19 mouse cellular contexts compared by ENCODE assay signal in the genomic region with DNA sequence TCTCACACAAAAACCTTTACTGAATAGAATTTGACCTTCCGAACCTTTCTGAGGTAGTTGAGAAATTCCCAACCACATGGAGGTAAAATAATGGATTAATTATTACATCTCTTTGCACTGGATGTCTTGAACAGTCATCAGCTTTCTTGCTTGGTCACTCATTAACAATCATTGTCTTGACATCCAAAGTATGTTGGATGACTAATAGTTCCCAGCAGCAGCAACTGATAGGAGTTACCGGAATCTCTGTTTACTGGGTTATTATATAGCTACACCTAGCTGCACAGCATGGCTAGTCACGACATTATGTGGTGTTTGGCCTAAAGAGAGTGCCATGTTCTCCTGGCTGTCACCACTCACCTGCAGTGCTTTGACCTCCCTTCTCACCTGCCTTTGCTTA.
DNase-seq lines count a peak whose midpoint lies in the region; ATAC-seq and TF ChIP-seq lines count a peak whose summit lies in the region.
"Had no signal": no experiment of that assay in that cellular context is flagged by ENCODE, and none has a peak within 500 bp of the region (broad histone marks: within the 10 kb centered on the region; RNA-seq: fewer than 3 reads in every experiment).

No protein-coding gene starts in this region.

- peaks cover 3% of the 10 kb centered on the region; the same call in 1 of the 2 replicates for H3K4me1 ChIP-seq in embryonic fibroblast, embryonic 13.5 days (ENCODE audit: control insufficient read depth, insufficient read depth, low read length)
- no peaks in the 10 kb centered on the region for H3K4me1 ChIP-seq in kidney, embryonic 16.5 days (ENCODE audit: insufficient read depth, low read length)
- no peaks in the 10 kb centered on the region for H3K4me1 ChIP-seq in stomach, postnatal 0 days (replicated peaks; ENCODE audit: control insufficient read depth, insufficient read depth)
- H3K4me1 ChIP-seq: heart, embryonic 10.5 days; limb, embryonic 15.5 days had no signal

- peak; percentile 83 for ATAC-seq in kidney, embryonic 16.5 days (ENCODE audit: low FRiP score, low TSS enrichment)
- ATAC-seq in stomach, postnatal 0 days (ENCODE audit: low FRiP score, low TSS enrichment) = peak; percentile 93
- no peak for ATAC-seq in inflammation-experienced regulatory T-cells, adult 6 months
- ATAC-seq: forebrain, postnatal 0 days had no signal

- peak; percentile 82 for DNase-seq in kidney, adult 9 months
- DNase-seq in kidney, adult 11 months = no peak
- peak; percentile 39 for DNase-seq in stomach, postnatal 0 days (ENCODE audit: low spot score)
- no peak for DNase-seq in cerebellum, postnatal 25 days
- no peak for DNase-seq in urinary bladder, postnatal 14 days (ENCODE audit: low spot score)
- DNase-seq: adrenal gland, postnatal 10 days; B cell, adult 2 months; cerebellum, postnatal 14 days; embryo, embryonic 11 days; forebrain, postnatal 0 days; lung, adult 18-20 months; lung, postnatal 36 days; right cerebral cortex, postnatal 25 days had no signal

- no peaks in the 10 kb centered on the region for H3K27me3 ChIP-seq in kidney, embryonic 16.5 days (ENCODE audit: insufficient read depth, low read length)
- H3K27me3 ChIP-seq in stomach, postnatal 0 days (ENCODE audit: control insufficient read depth, insufficient read depth, low read length) = no peaks in the 10 kb centered on the region
- H3K27me3 ChIP-seq: limb, embryonic 15.5 days had no signal

- H3K9ac ChIP-seq in kidney, embryonic 16.5 days (replicated peaks; ENCODE audit: low read length) = no peak overlapping the region
- H3K9ac ChIP-seq in stomach, postnatal 0 days (ENCODE audit: low read length) = no peak overlapping the region
- H3K9ac ChIP-seq: forebrain, postnatal 0 days; limb, embryonic 15.5 days had no signal

- H3K27ac ChIP-seq in embryonic fibroblast, embryonic 13.5 days (ENCODE audit: insufficient read depth, low read length) = peak overlapping the region; percentile 50; the same call in 1 of the 2 replicates
- H3K27ac ChIP-seq in kidney, embryonic 16.5 days (ENCODE audit: low read length) = 0 out of 2 replicates have a peak overlapping the region, but pooled peaks have one; percentile 43
- peak overlapping the region; percentile 20; the same call in 1 of the 2 replicates for H3K27ac ChIP-seq in stomach, postnatal 0 days (replicated peaks)
- H3K27ac ChIP-seq: heart, embryonic 10.5 days; limb, embryonic 15.5 days had no signal

- WGBS in kidney, embryonic 16.5 days = 67% methylated on average over 3 of the region's 3 CpGs
- WGBS in stomach, postnatal 0 days = 48% methylated on average over 3 of the region's 3 CpGs

- H3K36me3 ChIP-seq in kidney, embryonic 16.5 days (ENCODE audit: insufficient read depth, low read length) = no peaks in the 10 kb centered on the region
- H3K36me3 ChIP-seq in stomach, postnatal 0 days (ENCODE audit: control insufficient read depth, insufficient read depth, low read length) = no peaks in the 10 kb centered on the region
- H3K36me3 ChIP-seq: heart, embryonic 10.5 days; limb, embryonic 15.5 days had no signal

- no peak for TF ChIP-seq POLR2A in embryonic fibroblast, embryonic 13.5 days (IDR thresholded peaks at IDR 0.05; ENCODE audit: low read depth, low read length)

- TF ChIP-seq CTCF in embryonic fibroblast, embryonic 13.5 days (IDR thresholded peaks at IDR 0.05; ENCODE audit: borderline replicate concordance, insufficient read depth, low read length) = no peak
- peak; percentile 41; the same call in 1 of the 2 replicates for TF ChIP-seq CTCF in stomach, postnatal 0 days (IDR thresholded peaks at IDR 0.05; ENCODE audit: low read depth)

- H3K4me3 ChIP-seq in embryonic fibroblast, embryonic 13.5 days (ENCODE audit: insufficient read depth, low read length) = no peak overlapping the region
- H3K4me3 ChIP-seq in kidney, embryonic 16.5 days (ENCODE audit: low read length) = no peak overlapping the region
- H3K4me3 ChIP-seq in stomach, postnatal 0 days (ENCODE audit: low read depth, low read length) = no peak overlapping the region
- H3K4me3 ChIP-seq: heart, embryonic 10.5 days; limb, embryonic 15.5 days had no signal

- no peaks in the 10 kb centered on the region for H3K9me3 ChIP-seq in kidney, embryonic 16.5 days (ENCODE audit: low read length)
- H3K9me3 ChIP-seq in stomach, postnatal 0 days (ENCODE audit: control insufficient read depth, low read length) = no peaks in the 10 kb centered on the region
- H3K9me3 ChIP-seq: heart, embryonic 10.5 days; limb, embryonic 15.5 days had no signal

- no peak for TF ChIP-seq EP300 in stomach, postnatal 0 days (optimal IDR thresholded peaks at IDR 0.05)

- no peak overlapping the region for H3K4me2 ChIP-seq in kidney, embryonic 16.5 days (replicated peaks; ENCODE audit: low read depth, low read length)
- H3K4me2 ChIP-seq in stomach, postnatal 0 days (replicated peaks; ENCODE audit: low read depth) = no peak overlapping the region
- H3K4me2 ChIP-seq: limb, embryonic 15.5 days; midbrain, embryonic 11.5 days had no signal

Comparison
In these comparisons a context has a peak if more than half of its experiments do, and no peak if none do; other contexts are left out.
1. DNase-seq: peak in kidney, adult 9 months (single experiment) and stomach, postnatal 0 days (single experiment); none in kidney, adult 11 months (single experiment), cerebellum, postnatal 25 days (0 of 2) and urinary bladder, postnatal 14 days (single experiment).
2. Peak in every context shown above with its lines, with median percentiles within 50 percentile points of each other: H3K27ac ChIP-seq.